Mouse (Mus musculus) MEL (cell line): ENCODE results near the gene Tnfaip2. TPM values are rescaled to one million over a fixed set of nuclear protein-coding genes. Genes with fewer than 3 reads are reported as not detected.

ENCODE experiments used
- DNase-seq: peaks from one replicate; pipeline ENCODE4 v3.0.0; 2011; ENCODE audit warnings: low read depth, low spot score
- H3K27ac ChIP-seq: 2 replicates; pipeline ENCODE4 v1.5.1; 2012; ENCODE audit warnings: low read depth, mild to moderate bottlenecking, control low read depth, low read length, moderate library complexity; ENCODE audit not compliant: control insufficient read depth
- H3K27me3 ChIP-seq, 2 experiments: fragments of 150-350 bp in 1 of 2; sonication (generic) in 1 of 2; 2 replicates each; pipeline ENCODE4 v1.6.1; 2012; ENCODE audit warnings: low read length in 2 of 2, mild to moderate bottlenecking in 2 of 2, improper control_type of control experiment in 1 of 2, moderate library complexity in 1 of 2; ENCODE audit not compliant: insufficient read depth in 2 of 2, control insufficient read depth in 1 of 2
- H3K36me3 ChIP-seq, 2 experiments: 2 replicates each; pipeline ENCODE4 v1.6.1; 2012 to 2014; ENCODE audit warnings: low read length in 2 of 2, improper control_type of control experiment in 1 of 2, inconsistent platforms in 1 of 2, mild to moderate bottlenecking in 1 of 2; ENCODE audit not compliant: insufficient read depth in 2 of 2, control insufficient read depth in 1 of 2
- H3K4me1 ChIP-seq, 2 experiments: fragments of 150-350 bp in 1 of 2; sonication (generic) in 1 of 2; 2 replicates each; pipeline ENCODE4 v1.6.1; 2012; ENCODE audit warnings: low read length in 2 of 2, improper control_type of control experiment in 1 of 2, mild to moderate bottlenecking in 1 of 2; ENCODE audit not compliant: insufficient read depth in 2 of 2, control insufficient read depth in 1 of 2
- H3K4me3 ChIP-seq, 2 experiments: fragments of 150-350 bp in 1 of 2; sonication (generic) in 1 of 2; 2 replicates each; pipeline ENCODE4 v1.5.1; 2012; ENCODE audit warnings: low read depth in 2 of 2, low read length in 2 of 2, mild to moderate bottlenecking in 2 of 2, moderate library complexity in 2 of 2, control low read depth in 1 of 2, improper control_type of control experiment in 1 of 2; ENCODE audit not compliant: control insufficient read depth in 1 of 2, insufficient read depth in 1 of 2
- H3K79me2 ChIP-seq: 2 replicates; pipeline ENCODE4 v1.6.1; 2012; ENCODE audit warnings: mild to moderate bottlenecking, low read length, moderate library complexity; ENCODE audit not compliant: control insufficient read depth, poor library complexity, insufficient read depth
- H3K9ac ChIP-seq: 2 replicates; pipeline ENCODE4 v1.6.1; 2012; ENCODE audit warnings: low read depth, mild to moderate bottlenecking, control low read depth, low read length, moderate library complexity; ENCODE audit not compliant: control insufficient read depth, poor library complexity, severe bottlenecking
- H3K9me3 ChIP-seq: fragments of 150-350 bp; sonication (generic); replicated peaks from 2 replicates; pipeline ENCODE4 v1.6.1; 2012; ENCODE audit warnings: mild to moderate bottlenecking, low read length, improper control_type of control experiment, moderate library complexity; ENCODE audit not compliant: insufficient read depth
- E2F4 ChIP-seq: IDR thresholded peaks from 2 replicates; pipeline ENCODE4 v1.6.1; 2011; ENCODE audit warnings: low read depth, low read length, improper control_type of control experiment, borderline replicate concordance
- EP300 ChIP-seq, 2 experiments: IDR thresholded peaks; 2 replicates each; pipeline ENCODE4 v1.6.1; 2011; ENCODE audit warnings: improper control_type of control experiment in 2 of 2, low read length in 2 of 2, low read depth in 1 of 2, mild to moderate bottlenecking in 1 of 2
- GABPA ChIP-seq: IDR thresholded peaks from 2 replicates; pipeline ENCODE4 v1.6.1; 2012; ENCODE audit warnings: low read depth, mild to moderate bottlenecking, inconsistent platforms, low read length, improper control_type of control experiment, moderate library complexity
- GATA1 ChIP-seq: IDR thresholded peaks from 2 replicates; pipeline ENCODE4 v1.6.1; 2011; ENCODE audit warnings: low read depth, low read length, improper control_type of control experiment
- HCFC1 ChIP-seq: IDR thresholded peaks from 2 replicates; pipeline ENCODE4 v1.6.1; 2012; ENCODE audit warnings: low read depth, mild to moderate bottlenecking, inconsistent platforms, low read length, improper control_type of control experiment, moderate library complexity
- KAT2A ChIP-seq: conservative IDR thresholded peaks from 2 replicates; pipeline ENCODE4 v1.6.1; 2012; ENCODE audit warnings: low read depth, low read length, improper control_type of control experiment, inconsistent platforms
- MAFK ChIP-seq: IDR thresholded peaks from 2 replicates; pipeline ENCODE4 v1.6.1; 2011; ENCODE audit warnings: low read depth, mild to moderate bottlenecking, low read length, improper control_type of control experiment, borderline replicate concordance
- MAX ChIP-seq: IDR thresholded peaks from 2 replicates; pipeline ENCODE4 v1.6.1; 2011; ENCODE audit warnings: low read length, improper control_type of control experiment
- MEF2A ChIP-seq: IDR thresholded peaks from 2 replicates; pipeline ENCODE4 v1.6.1; 2014; ENCODE audit warnings: low read depth, mild to moderate bottlenecking, inconsistent platforms, low read length, improper control_type of control experiment; ENCODE audit not compliant: poor library complexity, insufficient replicate concordance, severe bottlenecking; ENCODE audit errors: extremely low read depth
- POLR2AphosphoS2 ChIP-seq: IDR thresholded peaks from 2 replicates; pipeline ENCODE4 v1.6.1; 2011; ENCODE audit warnings: low read length, improper control_type of control experiment
- RCOR1 ChIP-seq: IDR thresholded peaks from 2 replicates; pipeline ENCODE4 v1.6.1; 2012; ENCODE audit warnings: low read depth, mild to moderate bottlenecking, inconsistent platforms, low read length, improper control_type of control experiment
- SIN3A ChIP-seq: IDR thresholded peaks from 2 replicates; pipeline ENCODE4 v1.6.1; 2012; ENCODE audit warnings: low read length, improper control_type of control experiment, inconsistent platforms
- TAL1 ChIP-seq: IDR thresholded peaks from 2 replicates; pipeline ENCODE4 v1.6.1; 2012; ENCODE audit warnings: mild to moderate bottlenecking, inconsistent platforms, low read length, moderate library complexity, mixed read lengths
- TBP ChIP-seq: IDR thresholded peaks from 2 replicates; pipeline ENCODE4 v1.8.0; 2011; ENCODE audit warnings: low read depth, low read length, improper control_type of control experiment
- TCF12 ChIP-seq: IDR thresholded peaks from 2 replicates; pipeline ENCODE4 v1.6.1; 2014; ENCODE audit warnings: low read depth, mild to moderate bottlenecking, inconsistent platforms, low read length, improper control_type of control experiment, moderate library complexity
- UBTF ChIP-seq: IDR thresholded peaks from 2 replicates; pipeline ENCODE4 v1.6.1; 2012; ENCODE audit warnings: low read depth, mild to moderate bottlenecking, inconsistent platforms, low read length, improper control_type of control experiment, moderate library complexity, borderline replicate concordance; ENCODE audit not compliant: insufficient read depth
- USF2 ChIP-seq, 2 experiments: IDR thresholded peaks; 2 replicates each; pipeline ENCODE4 v1.6.1; 2011 to 2012; ENCODE audit warnings: improper control_type of control experiment in 2 of 2, low read length in 2 of 2, borderline replicate concordance in 1 of 2, inconsistent platforms in 1 of 2, low read depth in 1 of 2, mild to moderate bottlenecking in 1 of 2; ENCODE audit not compliant: insufficient read depth in 1 of 2
- polyA plus RNA-seq, 2 experiments: library from polyadenylated mRNA; stranded (reverse) in 1 of 2; unstranded in 1 of 2; fragments of >175 nt in 1 of 2; fragments of >200 nt in 1 of 2; gene quantifications; 2 replicates each; pipeline versions ENCODE4 v1.2.1 to v1.2.4; 2012; ENCODE audit warnings: low replicate concordance in 2 of 2, low read depth in 1 of 2; ENCODE audit not compliant: insufficient read length in 2 of 2, insufficient read depth in 1 of 2, missing spikeins in 1 of 2
- total RNA-seq: library from RNA; depleted of rRNA; stranded (reverse); fragments of 300-350 nt; gene quantifications from 2 replicates; pipeline ENCODE4 v1.2.3, GENCODE M21; 2012

Gene Tnfaip2
- total and polyA plus RNA-seq, 3 experiments, result 51.4 to 77.2 (median 66.8) TPM

DNA sequence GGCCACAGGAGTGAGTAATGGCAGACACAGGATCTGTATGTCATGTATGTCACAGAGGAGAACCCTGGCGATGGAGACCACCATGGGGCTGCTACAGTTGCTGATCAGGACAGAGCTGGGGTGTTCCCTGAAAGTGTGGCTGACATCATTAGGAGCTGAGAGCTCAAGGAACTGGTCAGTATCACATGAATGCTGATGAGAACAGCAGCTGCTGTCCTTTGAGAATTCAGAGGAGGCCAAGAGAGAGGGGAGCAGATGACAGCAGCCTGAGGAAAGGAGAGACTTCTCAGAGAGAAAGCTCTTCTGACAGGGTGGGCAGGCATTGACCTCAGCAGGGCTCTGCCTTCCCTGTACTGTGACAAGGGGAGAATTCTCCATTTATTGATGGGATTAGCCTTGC is 15.5 kb downstream of the Tnfaip2 start:
- Histone ChIP-seq H3K9me3 (no peaks in the 10 kb centered on the region), H3K9ac (no peak overlapping the region)
- no peak for TF ChIP-seq UBTF
- no peak for TF ChIP-seq E2F4
- TF ChIP-seq USF2 (IDR thresholded peaks at IDR 0.05; ENCODE audit: borderline replicate concordance in 1 of 2, insufficient read depth in 1 of 2, low read depth in 1 of 2, low read length in 2 of 2), result no peak
- TF ChIP-seq POLR2AphosphoS2, result no peak
- no peak for TF ChIP-seq GATA1
- TF ChIP-seq HCFC1, result no peak
- TF ChIP-seq EP300 (IDR thresholded peaks at IDR 0.05; ENCODE audit: low read depth in 1 of 2, low read length in 2 of 2), result no peak
- no peak for TF ChIP-seq MEF2A
- no peak for TF ChIP-seq TBP
- no peak for TF ChIP-seq SIN3A
- TF ChIP-seq GABPA, result no peak
- TF ChIP-seq, all 39 proteins: peak for 0
- Histone ChIP-seq H3K27ac (no peak overlapping the region), H3K4me3 (no peak overlapping the region), H3K27me3 (peaks cover 2% of the 10 kb centered on the region in 2 experiments; a peak in 3 of 4 replicates), H3K79me2 (no peaks in the 10 kb centered on the region), H3K4me1 (no peaks in the 10 kb centered on the region), H3K36me3 (no peaks in the 10 kb centered on the region; a peak in 1 of 4 replicates)
- DNase-seq, result no peak

DNA sequence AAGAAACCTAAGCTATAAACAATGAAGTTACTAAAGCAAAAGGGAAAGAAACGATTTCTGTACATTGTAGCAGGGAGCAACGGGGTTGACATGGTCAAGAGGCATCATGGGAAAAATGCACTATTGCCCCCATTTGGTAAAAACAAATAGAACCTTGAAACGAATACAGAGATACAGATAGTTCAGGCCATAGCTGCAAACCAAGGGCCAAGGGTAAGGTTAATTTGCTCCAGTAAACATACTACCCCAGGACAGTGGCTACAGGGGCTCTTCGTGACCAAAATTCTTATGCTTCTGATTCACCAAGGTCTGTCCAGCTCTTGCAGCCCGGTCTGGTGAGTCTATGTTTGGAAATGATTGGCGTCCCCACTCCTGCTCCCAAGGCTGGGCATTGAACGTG is 21.3 kb downstream of the Tnfaip2 start:
- DNase-seq, result no peak
- Histone ChIP-seq H3K4me1 (no peaks in the 10 kb centered on the region), H3K27ac (no peak overlapping the region), H3K9ac (no peak overlapping the region), H3K79me2 (no peaks in the 10 kb centered on the region), H3K4me3 (no peak overlapping the region), H3K36me3 (no peaks in the 10 kb centered on the region), H3K27me3 (peaks cover 2 to 12% of the 10 kb centered on the region in 2 experiments), H3K9me3 (no peaks in the 10 kb centered on the region)
- no peak for TF ChIP-seq TBP
- no peak for TF ChIP-seq USF2 (IDR thresholded peaks at IDR 0.05; ENCODE audit: borderline replicate concordance in 1 of 2, insufficient read depth in 1 of 2, low read depth in 1 of 2, low read length in 2 of 2)
- TF ChIP-seq TAL1, result no peak
- no peak for TF ChIP-seq TCF12
- TF ChIP-seq MAFK, result no peak
- no peak for TF ChIP-seq MAX
- no peak for TF ChIP-seq RCOR1
- no peak for TF ChIP-seq KAT2A
